Mouse (Mus musculus) heart, embryonic 10.5 days (tissue): ENCODE measurements around the gene Flnb. TPM values are rescaled to one million over a fixed set of nuclear protein-coding genes. Genes with fewer than 3 reads are reported as not detected.

Source experiments
- DNase-seq: peaks from one replicate; pipeline ENCODE4 v3.0.0-alpha.2; 2017; ENCODE audit warnings: low spot score
- H3K27ac ChIP-seq: fragments of 300-500 bp; sonication (generic); 2 replicates; pipeline ENCODE4 v1.5.1; 2016; ENCODE audit warnings: mild to moderate bottlenecking
- H3K27me3 ChIP-seq: fragments of 300-500 bp; sonication (generic); 2 replicates; pipeline ENCODE4 v1.6.1; 2016; ENCODE audit warnings: mild to moderate bottlenecking; ENCODE audit not compliant: poor library complexity, insufficient read depth, severe bottlenecking
- H3K36me3 ChIP-seq: fragments of 300-500 bp; sonication (generic); 2 replicates; pipeline ENCODE4 v1.6.1; 2016; ENCODE audit warnings: mild to moderate bottlenecking, moderate library complexity
- H3K4me1 ChIP-seq: fragments of 300-500 bp; sonication (generic); 2 replicates; pipeline ENCODE4 v1.6.1; 2016; ENCODE audit warnings: mild to moderate bottlenecking
- H3K4me3 ChIP-seq: fragments of 300-500 bp; sonication (generic); 2 replicates; pipeline ENCODE4 v1.5.1; 2016; ENCODE audit warnings: mild to moderate bottlenecking, moderate library complexity
- H3K9me3 ChIP-seq: fragments of 300-500 bp; sonication (generic); 2 replicates; pipeline ENCODE4 v1.6.1; 2016; ENCODE audit warnings: mild to moderate bottlenecking, moderate library complexity
- WGBS: fragments of 180-500 bp; shearing (Covaris S2); methylation state at CpG from one replicate; pipeline ENCODE4 v1.1.7; 2016; 5-methylcytosine and 5-hydroxymethylcytosine counted together
- polyA plus RNA-seq: library from polyadenylated mRNA; unstranded; fragments of >200 nt; fragmentation: Nextera tagmentation; extraction: Ambion mirVana; gene quantifications from 2 replicates; pipeline ENCODE4 v1.2.1, GENCODE M21; 2016

Gene Flnb
- polyA plus RNA-seq, 1 experiment from 2014 or later: 18.5 TPM

- peaks cover 31% of the 10 kb centered on the region for H3K4me1 ChIP-seq
- peak; percentile 66 for DNase-seq
- H3K36me3 ChIP-seq: no peaks in the 10 kb centered on the region
- no peaks in the 10 kb centered on the region for H3K9me3 ChIP-seq
- H3K27ac ChIP-seq: peak overlapping the region; percentile 53; the same call in 1 of the 2 replicates
- H3K4me3 ChIP-seq: no peak overlapping the region
- no peaks in the 10 kb centered on the region for H3K27me3 ChIP-seq
- 48% methylated on average over 11 of the region's 11 CpGs for WGBS
Observed at GRCm38 (mm10) chr14:7808501-7808981, 9.2 kb upstream of the Flnb start.

DNA sequence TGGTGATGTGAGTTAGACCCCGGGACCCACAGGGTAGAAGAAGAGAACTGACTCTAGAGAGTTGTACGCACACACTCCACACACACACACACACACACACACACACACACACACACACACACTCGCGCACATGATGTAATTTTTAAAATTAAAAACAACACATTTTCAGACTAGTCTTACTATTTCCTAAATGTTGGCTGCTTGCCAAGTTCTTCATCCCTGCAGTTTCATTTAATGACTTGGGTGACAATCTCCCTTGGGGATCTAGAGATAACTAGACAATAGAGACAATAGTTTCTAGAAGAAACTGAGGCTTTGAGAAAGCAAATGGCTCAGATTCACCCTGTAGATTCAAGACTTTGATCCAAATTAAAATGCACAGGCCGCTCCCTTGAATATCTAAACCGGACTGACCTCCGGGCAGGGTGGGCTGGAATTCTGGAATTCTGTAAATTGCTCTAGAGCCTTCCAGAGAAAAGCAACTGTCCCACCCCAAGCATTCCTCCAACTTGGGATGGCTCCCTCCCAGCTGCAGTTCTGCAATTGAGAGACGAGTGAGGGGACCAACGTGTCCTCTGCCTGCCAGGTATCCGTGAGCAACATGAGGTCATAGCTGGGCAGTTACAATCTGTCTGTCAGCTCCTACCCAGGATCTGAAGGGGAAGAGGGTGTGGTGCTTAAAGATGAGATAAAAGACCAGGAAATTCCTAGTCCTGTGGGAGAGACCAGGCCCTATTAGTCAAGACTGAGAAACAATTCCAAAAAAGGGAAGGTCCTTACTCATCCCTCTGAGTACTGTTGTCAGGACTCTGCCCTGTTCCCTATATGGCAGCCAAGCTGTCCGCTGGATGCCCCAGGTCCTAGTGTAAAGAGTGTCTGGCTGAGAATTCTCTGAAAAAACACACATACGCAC lies 8.5 kb upstream of the Flnb start:
- WGBS: 64% methylated on average over 12 of the region's 12 CpGs
- Histone ChIP-seq H3K4me3 (no peak overlapping the region), H3K4me1 (peaks cover 26% of the 10 kb centered on the region), H3K27ac (0 out of 2 replicates have a peak overlapping the region, but pooled peaks have one; percentile 47), H3K27me3 (no peaks in the 10 kb centered on the region), H3K36me3 (no peaks in the 10 kb centered on the region), H3K9me3 (no peaks in the 10 kb centered on the region)
- DNase-seq: peak; percentile 71

DNA sequence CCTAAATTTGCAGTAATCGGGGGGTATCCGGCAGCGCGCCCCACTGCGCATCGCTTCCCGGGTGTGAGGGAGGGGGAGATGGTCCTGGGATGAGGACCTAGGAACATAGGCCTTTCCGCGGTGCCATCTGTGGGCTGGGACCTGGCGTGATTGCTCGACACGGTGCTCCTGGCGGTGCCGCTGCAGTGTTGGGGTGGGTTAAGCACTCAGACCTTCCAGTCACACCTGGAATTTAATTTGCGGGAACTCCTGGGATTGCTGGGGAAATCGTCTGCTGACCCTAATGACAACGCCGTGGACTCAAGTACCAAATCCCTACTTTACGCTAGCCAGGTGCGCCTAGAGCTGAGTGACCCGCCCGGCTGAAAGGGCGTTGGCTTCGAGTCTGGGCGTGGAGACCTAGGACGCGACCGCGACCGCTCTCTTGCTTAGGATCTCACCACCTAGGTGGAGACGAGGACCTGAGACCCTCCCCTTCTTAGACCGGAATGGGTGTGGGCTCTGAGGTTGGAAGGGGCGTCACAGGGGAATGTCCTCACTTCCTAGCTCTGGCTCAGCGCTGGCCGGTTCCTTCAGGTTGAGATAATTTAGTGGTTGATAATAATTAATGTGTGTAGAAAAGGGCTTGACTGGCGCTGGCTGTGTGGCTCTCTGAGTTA lies 835 bp downstream of the Flnb start:
- Histone ChIP-seq H3K4me3 (peak overlapping the region; percentile 78), H3K9me3 (no peaks in the 10 kb centered on the region), H3K4me1 (peaks cover 46% of the 10 kb centered on the region), H3K36me3 (no peaks in the 10 kb centered on the region), H3K27ac (peak overlapping the region; percentile 83), H3K27me3 (no peaks in the 10 kb centered on the region)
- no peak for DNase-seq
- under 1% methylated on average over 36 of the region's 36 CpGs for WGBS

GRCm38 (mm10) chr14:7819446-7819845 lies 1.7 kb downstream of the Flnb start:
- Histone ChIP-seq H3K27ac (peak overlapping the region; percentile 83; the same call in 1 of the 2 replicates), H3K4me1 (peaks cover 51% of the 10 kb centered on the region)

GRCm38 (mm10) chr14:7821341-7821740 lies 3.6 kb downstream of the Flnb start:
- DNase-seq: no peak
- no peaks in the 10 kb centered on the region for H3K27me3 ChIP-seq
- H3K36me3 ChIP-seq: no peaks in the 10 kb centered on the region
- no peaks in the 10 kb centered on the region for H3K9me3 ChIP-seq
- no peak overlapping the region for H3K27ac ChIP-seq
- H3K4me1 ChIP-seq: peaks cover 70% of the 10 kb centered on the region
- H3K4me3 ChIP-seq: no peak overlapping the region
- WGBS: 72% methylated on average over 8 of the region's 8 CpGs

More at GRCm38 (mm10) chr14:7819446-7819845, 1.7 kb downstream of the Flnb start:
- WGBS: 61% methylated on average over 5 of the region's 5 CpGs
- peak overlapping the region; percentile 78 for H3K4me3 ChIP-seq
- no peaks in the 10 kb centered on the region for H3K36me3 ChIP-seq
- DNase-seq: no peak
- H3K9me3 ChIP-seq: no peaks in the 10 kb centered on the region
- H3K27me3 ChIP-seq: no peaks in the 10 kb centered on the region

DNA sequence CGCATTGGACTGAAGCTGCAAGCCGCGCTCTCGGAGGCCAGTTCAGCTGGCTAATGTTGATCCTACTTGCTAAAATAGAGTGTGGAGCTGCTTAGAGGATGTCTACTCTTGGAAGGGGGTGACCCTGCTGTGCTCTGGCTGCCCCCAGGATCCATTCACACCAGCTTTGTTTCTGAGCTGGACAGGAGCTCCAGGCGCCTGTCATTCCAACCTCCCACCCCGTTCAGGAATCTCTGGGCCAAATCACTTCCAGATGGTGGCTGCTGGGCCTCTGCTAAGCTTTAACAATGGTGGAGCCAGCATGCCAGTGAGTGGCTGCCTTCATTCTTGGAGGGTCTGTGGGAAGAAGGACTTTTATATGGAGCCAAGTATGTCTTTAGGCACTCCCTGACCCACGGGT lies 4.9 kb downstream of the Flnb start:
- no peaks in the 10 kb centered on the region for H3K27me3 ChIP-seq
- DNase-seq: no peak
- H3K4me3 ChIP-seq: no peak overlapping the region
- H3K4me1 ChIP-seq: peaks cover 81% of the 10 kb centered on the region
- peak overlapping the region; percentile 17 for H3K27ac ChIP-seq
- WGBS: 21% methylated on average over 7 of the region's 7 CpGs
- H3K36me3 ChIP-seq: no peaks in the 10 kb centered on the region
- no peaks in the 10 kb centered on the region for H3K9me3 ChIP-seq

GRCm38 (mm10) chr14:7824651-7825268 lies 7.0 kb downstream of the Flnb start:
- peaks cover 73% of the 10 kb centered on the region for H3K4me1 ChIP-seq
- H3K9me3 ChIP-seq: no peaks in the 10 kb centered on the region
- WGBS: 55% methylated on average over 8 of the region's 8 CpGs
- H3K36me3 ChIP-seq: no peaks in the 10 kb centered on the region; the same call in 1 of the 2 replicates
- H3K27me3 ChIP-seq: no peaks in the 10 kb centered on the region
- no peak for DNase-seq
- no peak overlapping the region for H3K4me3 ChIP-seq
- H3K27ac ChIP-seq: peak overlapping the region; percentile 78

DNA sequence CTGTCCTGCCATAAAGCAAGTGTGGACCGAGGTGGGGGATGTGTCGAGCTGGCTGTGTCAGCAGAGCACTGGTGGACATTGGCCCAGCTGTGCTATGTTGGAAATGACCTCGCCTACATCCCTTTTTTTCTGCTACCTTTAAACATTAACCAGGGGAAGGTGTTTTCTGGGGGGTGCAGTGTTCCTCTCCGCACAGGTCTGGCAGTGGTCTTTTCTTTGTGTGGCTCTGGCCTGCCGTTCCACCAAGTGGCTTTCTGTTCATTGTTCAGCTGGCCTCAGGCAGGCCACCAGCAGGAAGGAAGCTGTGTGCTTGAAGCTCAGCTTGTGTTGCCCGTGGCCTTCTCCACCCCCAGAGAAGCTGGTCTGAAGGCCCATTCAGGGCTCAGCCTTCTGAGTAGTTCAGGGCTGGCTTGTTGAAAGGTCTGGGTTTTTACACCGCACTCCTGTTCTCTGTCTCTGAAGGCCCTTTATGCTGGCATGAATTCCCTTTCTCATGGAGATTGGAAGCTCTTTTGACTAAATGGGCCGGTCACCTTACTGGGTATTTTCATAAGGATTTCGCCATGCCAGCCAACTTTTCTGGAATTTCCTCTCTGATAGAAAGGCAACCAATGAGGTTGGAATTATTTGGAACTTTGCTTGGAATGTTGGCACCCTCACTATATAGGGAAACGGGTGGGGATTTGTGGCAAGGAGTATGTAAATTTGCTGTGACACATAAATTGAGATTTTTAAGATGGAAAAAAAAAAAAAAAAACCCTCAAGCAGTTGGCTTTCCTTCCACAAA lies 8.6 kb downstream of the Flnb start:
- Histone ChIP-seq H3K4me3 (no peak overlapping the region), H3K9me3 (no peaks in the 10 kb centered on the region), H3K27me3 (no peaks in the 10 kb centered on the region), H3K27ac (peak overlapping the region; percentile 78), H3K36me3 (peaks cover 4% of the 10 kb centered on the region; the same call in 1 of the 2 replicates), H3K4me1 (peaks cover 60% of the 10 kb centered on the region)
- WGBS: 49% methylated on average over 10 of the region's 10 CpGs
- DNase-seq: no peak

DNA sequence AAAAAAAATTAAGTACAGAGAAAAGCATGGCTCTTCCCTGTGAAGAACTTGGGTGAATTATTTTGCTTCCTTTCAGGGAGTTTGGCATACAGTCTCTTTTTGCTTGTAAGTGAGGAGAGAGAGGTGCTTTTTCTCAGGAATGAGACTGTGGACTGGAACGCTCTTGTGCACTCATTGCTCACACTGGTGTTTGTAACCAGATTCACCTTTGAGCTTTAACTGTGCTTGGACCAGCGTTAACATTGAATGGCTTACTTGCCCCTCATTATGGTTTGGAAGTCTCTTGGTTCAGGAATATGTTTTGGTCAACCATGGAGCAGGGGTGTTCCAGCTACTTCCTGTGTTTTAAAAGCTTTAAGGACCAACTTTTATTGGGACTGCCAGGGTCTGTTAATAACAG lies 11.4 kb downstream of the Flnb start:
- no peak for DNase-seq
- Histone ChIP-seq H3K27ac (no peak overlapping the region), H3K36me3 (peaks cover 4% of the 10 kb centered on the region; the same call in 1 of the 2 replicates), H3K4me3 (no peak overlapping the region), H3K4me1 (peaks cover 50% of the 10 kb centered on the region), H3K9me3 (no peaks in the 10 kb centered on the region), H3K27me3 (no peaks in the 10 kb centered on the region)
- 88% methylated on average over 2 of the region's 2 CpGs for WGBS

DNA sequence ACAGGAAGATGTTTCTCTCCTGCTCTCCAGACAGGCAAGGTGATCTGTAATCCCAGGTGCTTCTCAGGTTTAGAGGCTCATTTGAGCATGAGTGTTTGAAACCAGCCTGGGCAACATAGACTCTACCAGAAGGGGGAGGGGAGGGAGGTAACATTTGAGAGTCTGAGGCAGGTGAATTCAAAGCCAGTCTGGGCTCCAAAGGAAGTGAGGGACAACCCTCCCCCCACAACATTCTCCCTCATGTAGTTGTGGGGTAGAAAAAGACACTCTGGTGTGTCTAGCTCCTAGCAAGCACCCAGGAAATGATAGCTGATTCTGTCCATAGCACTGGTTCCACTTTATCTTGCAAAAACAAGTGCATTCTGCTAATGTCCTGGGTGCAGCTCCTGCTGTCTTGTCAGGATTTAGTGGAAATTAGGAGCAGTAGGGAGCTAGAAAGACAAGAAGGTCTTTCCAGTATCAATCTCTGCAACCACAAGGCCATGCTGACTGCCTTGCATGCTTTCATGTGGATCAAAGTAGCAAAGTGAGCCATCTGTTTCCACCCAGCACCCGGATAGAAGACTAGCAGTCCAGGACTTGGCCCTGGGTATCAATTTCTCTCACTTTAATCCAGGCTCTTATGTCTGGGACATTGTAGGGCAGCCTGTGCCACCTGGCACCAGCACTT lies 14.1 kb downstream of the Flnb start:
- peaks cover 4% of the 10 kb centered on the region; the same call in 1 of the 2 replicates for H3K36me3 ChIP-seq
- H3K27me3 ChIP-seq: no peaks in the 10 kb centered on the region
- H3K27ac ChIP-seq: no peak overlapping the region
- no peak for DNase-seq
- no peak overlapping the region for H3K4me3 ChIP-seq
- H3K9me3 ChIP-seq: no peaks in the 10 kb centered on the region
- H3K4me1 ChIP-seq: peaks cover 23% of the 10 kb centered on the region
- 50% methylated on average over 1 of the region's 1 CpGs for WGBS

DNA sequence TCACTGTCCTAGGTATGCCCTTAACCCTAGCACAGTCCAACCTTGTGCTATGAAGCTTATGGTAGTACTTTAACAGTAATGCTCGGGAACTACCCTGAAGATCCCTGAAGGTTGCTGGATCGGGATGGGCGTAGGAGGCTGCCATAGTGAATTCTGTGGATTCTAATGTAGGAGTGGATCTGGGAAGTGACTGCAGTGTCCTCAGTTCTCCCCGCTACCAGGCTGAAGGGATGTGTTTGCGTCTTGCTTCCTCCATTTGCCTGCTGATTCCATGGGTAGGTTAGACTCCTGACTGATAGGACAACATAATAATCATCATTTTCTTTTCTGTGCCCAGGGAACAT lies 14.7 kb downstream of the Flnb start:
- Histone ChIP-seq H3K4me3 (no peak overlapping the region), H3K27me3 (no peaks in the 10 kb centered on the region), H3K36me3 (peaks cover 4% of the 10 kb centered on the region; the same call in 1 of the 2 replicates), H3K9me3 (no peaks in the 10 kb centered on the region), H3K27ac (no peak overlapping the region), H3K4me1 (peaks cover 18% of the 10 kb centered on the region)
- DNase-seq: no peak
- WGBS: 89% methylated on average over 5 of the region's 5 CpGs

DNA sequence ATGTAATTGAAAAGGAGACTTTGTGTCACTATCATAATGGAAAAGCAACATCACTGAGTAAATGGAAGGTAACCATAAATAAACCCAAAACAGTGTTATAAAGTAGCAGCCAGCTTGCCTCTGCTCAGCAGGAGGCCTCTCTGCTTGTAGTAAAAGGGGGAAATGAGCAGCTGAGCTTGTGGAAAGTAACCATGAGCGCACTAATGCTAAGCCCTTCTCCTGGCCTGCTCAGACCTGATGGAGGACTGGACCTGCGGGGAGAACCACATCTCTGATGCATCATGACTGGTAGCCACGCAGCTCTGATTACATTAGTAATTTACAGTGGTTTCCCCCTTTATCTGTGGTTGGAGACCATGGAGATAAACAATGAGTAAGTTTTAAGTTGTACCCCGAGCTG lies 15.7 kb downstream of the Flnb start:
- Histone ChIP-seq H3K27ac (no peak overlapping the region), H3K9me3 (no peaks in the 10 kb centered on the region)
- 75% methylated on average over 4 of the region's 4 CpGs for WGBS

More for the DNA sequence above, 15.7 kb downstream of the Flnb start:
- H3K4me1 ChIP-seq: peaks cover 17% of the 10 kb centered on the region
- H3K27me3 ChIP-seq: no peaks in the 10 kb centered on the region
- no peak for DNase-seq
- peaks cover 4% of the 10 kb centered on the region; the same call in 1 of the 2 replicates for H3K36me3 ChIP-seq
- H3K4me3 ChIP-seq: no peak overlapping the region
